Mouse (Mus musculus): ENCODE results near the gene Zfyve28. TPM values are rescaled to one million over a fixed set of nuclear protein-coding genes. Genes with fewer than 3 reads are reported as not detected.

Gene Zfyve28
- total and polyA plus RNA-seq, 3 experiments: 0.12 to 0.14 TPM; not detected in 1

- peak; percentile 91 for DNase-seq (ENCODE audit: low read depth, low spot score)
- Histone ChIP-seq H3K79me2 (ENCODE audit: control insufficient read depth, insufficient read depth, low read length, poor library complexity) (no peaks in the 10 kb centered on the region), H3K9ac (ENCODE audit: control insufficient read depth, low read depth, low read length, poor library complexity, severe bottlenecking) (no peak overlapping the region), H3K4me1 (ENCODE audit: control insufficient read depth in 1 of 2, insufficient read depth in 2 of 2, low read length in 2 of 2) (no peaks in the 10 kb centered on the region), H3K27ac (ENCODE audit: control insufficient read depth, low read depth, low read length) (no peak overlapping the region), H3K27me3 (ENCODE audit: control insufficient read depth in 1 of 2, insufficient read depth in 2 of 2, low read length in 2 of 2) (no peaks in the 10 kb centered on the region; a peak in 2 of 4 replicates), H3K9me3 (replicated peaks; ENCODE audit: insufficient read depth, low read length) (no peaks in the 10 kb centered on the region), H3K36me3 (ENCODE audit: control insufficient read depth in 1 of 2, insufficient read depth in 2 of 2, low read length in 2 of 2) (no peaks in the 10 kb centered on the region), H3K4me3 (ENCODE audit: control insufficient read depth in 1 of 2, insufficient read depth in 1 of 2, low read depth in 2 of 2, low read length in 2 of 2) (no peak overlapping the region)
- TF ChIP-seq MAX (IDR thresholded peaks at IDR 0.05; ENCODE audit: low read length) (peak; percentile 60), MYC (IDR thresholded peaks at IDR 0.05; ENCODE audit: low read depth, low read length) (peak; percentile 90), MAZ (IDR thresholded peaks at IDR 0.05; ENCODE audit: low read depth, low read length) (0 out of 2 replicates have a peak, but pooled peaks have one; percentile 54), POLR2A (IDR thresholded peaks at IDR 0.05; ENCODE audit: control insufficient read depth in 1 of 2, insufficient read depth in 1 of 2, low read depth in 1 of 2, low read length in 2 of 2, poor library complexity in 1 of 2) (no peak), ZC3H11A (IDR thresholded peaks at IDR 0.05; ENCODE audit: low read depth, low read length) (peak; percentile 78), RAD21 (IDR thresholded peaks at IDR 0.05; ENCODE audit: low read depth, low read length) (peak; percentile 81), MAFK (IDR thresholded peaks at IDR 0.05; ENCODE audit: borderline replicate concordance, low read depth, low read length) (no peak), MYB (IDR thresholded peaks at IDR 0.05; ENCODE audit: low read depth, low read length) (no peak), TAL1 (IDR thresholded peaks at IDR 0.05; ENCODE audit: low read length) (no peak), SMC3 (IDR thresholded peaks at IDR 0.05; ENCODE audit: low read depth, low read length) (peak; percentile 92), MEF2A (IDR thresholded peaks at IDR 0.05; ENCODE audit: extremely low read depth, insufficient replicate concordance, low read depth, low read length, poor library complexity, severe bottlenecking) (no peak), CTCF (IDR thresholded peaks at IDR 0.05 in 2 of 3, conservative IDR thresholded peaks at IDR 0.05 in 1 of 3; ENCODE audit: control insufficient read depth in 1 of 3, insufficient read depth in 1 of 3, low read depth in 2 of 3, low read length in 3 of 3, poor library complexity in 1 of 3, severe bottlenecking in 1 of 3) (peak; percentile 99), MXI1 (IDR thresholded peaks at IDR 0.05; ENCODE audit: low read depth, low read length) (no peak), ELF1 (IDR thresholded peaks at IDR 0.05; ENCODE audit: low read depth, low read length) (0 out of 2 replicates have a peak, but pooled peaks have one; percentile 7), HCFC1 (IDR thresholded peaks at IDR 0.05; ENCODE audit: low read depth, low read length) (no peak), ZNF384 (IDR thresholded peaks at IDR 0.05; ENCODE audit: low read depth, low read length) (peak; percentile 56)
Measured at GRCm38 (mm10) chr5:34210279-34210678, 78.0 kb downstream of the Zfyve28 start.

- no peak for DNase-seq (ENCODE audit: low read depth, low spot score)
- H3K36me3 ChIP-seq (ENCODE audit: control insufficient read depth in 1 of 2, insufficient read depth in 2 of 2, low read length in 2 of 2): no peaks in the 10 kb centered on the region
Measured at GRCm38 (mm10) chr5:34207503-34207902, 80.7 kb downstream of the Zfyve28 start.

More at GRCm38 (mm10) chr5:34207503-34207902, 80.7 kb downstream of the Zfyve28 start:
- peaks cover 2 to 3% of the 10 kb centered on the region in 2 experiments; a peak in 3 of 4 replicates for H3K27me3 ChIP-seq (ENCODE audit: control insufficient read depth in 1 of 2, insufficient read depth in 2 of 2, low read length in 2 of 2)
- no peaks in the 10 kb centered on the region for H3K9me3 ChIP-seq (replicated peaks; ENCODE audit: insufficient read depth, low read length)
- no peaks in the 10 kb centered on the region for H3K4me1 ChIP-seq (ENCODE audit: control insufficient read depth in 1 of 2, insufficient read depth in 2 of 2, low read length in 2 of 2)
- no peak for TF ChIP-seq CHD2 (IDR thresholded peaks at IDR 0.05; ENCODE audit: low read length)
- TF ChIP-seq MYC (IDR thresholded peaks at IDR 0.05; ENCODE audit: low read depth, low read length): no peak
- no peak for TF ChIP-seq NELFE (IDR thresholded peaks at IDR 0.05; ENCODE audit: low read depth, low read length)
- no peak for TF ChIP-seq HCFC1 (IDR thresholded peaks at IDR 0.05; ENCODE audit: low read depth, low read length)
- no peak for TF ChIP-seq SMC3 (IDR thresholded peaks at IDR 0.05; ENCODE audit: low read depth, low read length)
- no peak for TF ChIP-seq MAZ (IDR thresholded peaks at IDR 0.05; ENCODE audit: low read depth, low read length)
- no peak overlapping the region for H3K9ac ChIP-seq (ENCODE audit: control insufficient read depth, low read depth, low read length, poor library complexity, severe bottlenecking)
- H3K27ac ChIP-seq (ENCODE audit: control insufficient read depth, low read depth, low read length): no peak overlapping the region
- H3K4me3 ChIP-seq (ENCODE audit: control insufficient read depth in 1 of 2, insufficient read depth in 1 of 2, low read depth in 2 of 2, low read length in 2 of 2): no peak overlapping the region
- no peaks in the 10 kb centered on the region for H3K79me2 ChIP-seq (ENCODE audit: control insufficient read depth, insufficient read depth, low read length, poor library complexity)

Data from MEL (cell line).